Mouse (Mus musculus): Measurements from ENCODE around the gene Nlgn3. TPM values are rescaled to one million over a fixed set of nuclear protein-coding genes. Genes with fewer than 3 reads are reported as not detected.

Nlgn3 gene
- polyA plus RNA-seq (2012; rRNA removed): 0.04 and 0.06 TPM in 2 replicates

DNA sequence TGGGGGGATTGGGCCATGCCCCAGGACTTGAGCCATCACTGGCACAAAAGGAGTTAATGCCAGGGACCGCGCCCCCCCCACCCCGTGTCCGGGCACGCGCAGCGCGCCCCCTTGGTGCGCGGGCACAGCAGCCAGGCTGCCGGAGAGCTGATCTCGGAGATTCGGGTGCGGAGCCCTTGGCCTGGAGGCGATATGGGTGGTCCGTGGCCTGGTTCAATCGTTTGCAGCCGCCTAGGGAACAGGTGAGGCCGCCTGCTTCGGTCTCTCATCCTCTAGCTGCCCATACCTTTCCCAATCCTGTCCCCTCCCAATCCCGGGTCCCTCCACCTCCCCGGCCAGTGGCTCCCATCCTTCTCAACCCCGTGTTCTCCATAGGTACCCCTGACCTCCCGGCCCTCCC is at the start of gene Nlgn3:
TSS of gene Nlgn3 (plus strand) at position 114 of the 400 bp plus-strand sequence.
- H3K4me1 ChIP-seq (ENCODE audit: control insufficient read depth, insufficient read depth, insufficient read length, low read length): 0 out of 2 replicates have a peak, but pooled peaks cover 2% of the 10 kb centered on the region
- peak within 1 kb of the TSS; percentile 38 for H3K4me3 ChIP-seq (ENCODE audit: low read depth, low read length)
- TF ChIP-seq POLR2A (IDR thresholded peaks at IDR 0.05; ENCODE audit: low read depth, low read length) (no peak), CTCF (IDR thresholded peaks at IDR 0.05; ENCODE audit: extremely low read depth, insufficient read length, insufficient replicate concordance, low read depth, low read length) (no peak)
- 18% methylated on average over 11 of the region's 24 CpGs for WGBS
- H3K27me3 ChIP-seq (ENCODE audit: control insufficient read depth, insufficient read depth, low read length): no peaks in the 10 kb centered on the region
- peaks cover 12% of the 10 kb centered on the region for H3K36me3 ChIP-seq (ENCODE audit: control insufficient read depth, insufficient read depth, low read length)
- no peak within 1 kb of the TSS for H3K27ac ChIP-seq (ENCODE audit: insufficient read depth, low read depth, low read length)

DNA sequence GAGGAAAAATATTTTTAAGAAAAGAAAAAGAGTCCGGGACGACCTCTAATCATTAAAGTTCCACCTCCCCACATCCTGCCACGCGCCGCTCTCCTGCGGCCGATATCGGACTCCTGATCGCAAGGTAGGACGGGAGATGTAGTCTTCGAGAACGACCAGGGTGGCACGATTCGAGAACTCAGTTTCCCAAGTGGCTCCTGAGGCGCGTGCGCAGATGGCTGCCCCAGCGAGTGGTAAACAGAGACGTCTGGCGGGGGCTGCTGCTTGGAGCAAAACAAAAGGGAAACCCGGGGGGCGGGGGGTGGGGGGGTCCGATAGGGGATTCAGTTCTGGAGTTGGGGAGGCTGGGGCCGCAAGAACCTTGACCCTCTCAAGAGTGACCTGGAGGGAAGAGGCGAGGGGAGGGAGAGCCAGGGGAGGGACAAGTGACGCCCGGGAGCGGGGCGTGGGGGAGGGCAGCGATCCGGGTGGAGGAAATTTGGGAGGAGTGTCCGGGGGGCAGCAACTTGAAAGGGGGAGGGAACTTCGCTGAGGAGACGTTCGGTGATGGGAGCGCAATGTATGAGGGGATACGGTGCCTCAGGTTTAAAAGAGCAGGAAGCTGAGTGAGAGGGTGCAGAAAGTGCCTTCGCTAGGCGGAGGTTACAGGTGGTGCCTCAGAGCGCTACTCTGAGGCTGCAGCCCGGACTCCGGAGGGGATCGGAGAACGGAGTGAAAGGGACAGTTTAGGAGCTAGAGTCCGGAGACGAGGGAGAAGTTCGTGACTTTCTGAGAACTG is 44.8 kb upstream of the Nlgn3 start, which contains the start of gene Foxo4:
TSS of gene Foxo4 (plus strand) at position 577 of the 778 bp plus-strand sequence.
- 0 out of 2 replicates have a peak within 1 kb of the TSS, but pooled peaks have one; percentile 26 for H3K27ac ChIP-seq (ENCODE audit: insufficient read depth, low read depth, low read length)
- peaks cover 4% of the 10 kb centered on the region; the same call in 1 of the 2 replicates for H3K36me3 ChIP-seq (ENCODE audit: control insufficient read depth, insufficient read depth, low read length)
- TF ChIP-seq POLR2A (IDR thresholded peaks at IDR 0.05; ENCODE audit: low read depth, low read length) (no peak), CTCF (IDR thresholded peaks at IDR 0.05; ENCODE audit: extremely low read depth, insufficient read length, insufficient replicate concordance, low read depth, low read length) (no peak)
- no peaks in the 10 kb centered on the region for H3K27me3 ChIP-seq (ENCODE audit: control insufficient read depth, insufficient read depth, low read length)
- 0 out of 2 replicates have a peak, but pooled peaks cover 2% of the 10 kb centered on the region for H3K4me1 ChIP-seq (ENCODE audit: control insufficient read depth, insufficient read depth, insufficient read length, low read length)
- 15% methylated on average over 46 of the region's 47 CpGs for WGBS
- H3K4me3 ChIP-seq (ENCODE audit: low read depth, low read length): peak within 1 kb of the TSS; percentile 90

DNA sequence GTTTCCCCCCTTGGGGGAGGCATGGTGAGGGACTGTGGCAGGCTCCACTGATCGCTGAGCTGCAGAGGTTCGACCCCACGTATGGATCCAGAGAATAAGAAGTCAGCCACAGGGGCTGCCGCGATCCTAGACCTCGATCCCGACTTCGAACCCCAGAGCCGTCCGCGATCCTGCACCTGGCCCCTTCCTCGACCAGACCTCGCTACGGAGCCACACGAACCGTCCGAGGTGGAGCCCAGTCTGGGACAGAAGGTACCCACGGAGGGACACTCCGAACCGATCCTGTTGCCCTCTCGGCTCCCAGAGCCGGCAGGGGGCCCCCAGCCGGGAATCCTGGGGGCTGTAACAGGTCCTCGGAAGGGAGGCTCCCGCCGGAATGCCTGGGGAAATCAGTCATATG is 44.2 kb upstream of the Nlgn3 start:
- whole genome bisulfite sequencing: 18% methylated on average over 26 of the region's 26 CpGs
- 0 out of 2 replicates have a peak overlapping the region, but pooled peaks have one; percentile 26 for H3K27ac ChIP-seq (ENCODE audit: insufficient read depth, low read depth, low read length)
- H3K36me3 ChIP-seq (ENCODE audit: control insufficient read depth, insufficient read depth, low read length): peaks cover 4% of the 10 kb centered on the region; the same call in 1 of the 2 replicates
- H3K4me3 ChIP-seq (ENCODE audit: low read depth, low read length): peak overlapping the region; percentile 90
- 0 out of 2 replicates have a peak, but pooled peaks cover 2% of the 10 kb centered on the region for H3K4me1 ChIP-seq (ENCODE audit: control insufficient read depth, insufficient read depth, insufficient read length, low read length)
- no peaks in the 10 kb centered on the region for H3K27me3 ChIP-seq (ENCODE audit: control insufficient read depth, insufficient read depth, low read length)
- TF ChIP-seq POLR2A (IDR thresholded peaks at IDR 0.05; ENCODE audit: low read depth, low read length) (no peak), CTCF (IDR thresholded peaks at IDR 0.05; ENCODE audit: extremely low read depth, insufficient read length, insufficient replicate concordance, low read depth, low read length) (no peak)

DNA sequence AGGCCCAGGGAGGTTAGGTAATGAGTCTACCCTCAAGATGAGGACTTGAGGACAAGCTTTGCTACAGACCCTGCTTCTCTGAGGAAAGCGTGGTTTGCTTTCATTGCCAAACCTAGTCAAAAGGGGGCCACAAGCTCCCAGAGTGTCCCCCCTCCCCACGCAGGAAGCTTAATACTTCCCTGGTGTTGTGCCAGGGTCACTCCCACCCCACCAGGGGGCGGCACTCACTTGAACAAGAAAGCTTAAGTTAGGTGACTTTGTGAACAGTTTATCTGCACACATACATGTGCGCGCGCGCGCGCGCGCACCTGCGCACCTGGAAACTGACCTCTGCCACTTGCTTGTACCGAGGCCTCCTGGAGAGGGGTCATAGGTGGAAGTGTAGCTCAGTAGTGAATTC is 42.4 kb upstream of the Nlgn3 start:
- peaks cover 4% of the 10 kb centered on the region; the same call in 1 of the 2 replicates for H3K36me3 ChIP-seq (ENCODE audit: control insufficient read depth, insufficient read depth, low read length)
- H3K27me3 ChIP-seq (ENCODE audit: control insufficient read depth, insufficient read depth, low read length): no peaks in the 10 kb centered on the region
- no peak for TF ChIP-seq POLR2A (IDR thresholded peaks at IDR 0.05; ENCODE audit: low read depth, low read length)
- TF ChIP-seq CTCF (IDR thresholded peaks at IDR 0.05; ENCODE audit: extremely low read depth, insufficient read length, insufficient replicate concordance, low read depth, low read length): 0 out of 2 replicates have a peak, but pooled peaks have one; percentile 15
- 0 out of 2 replicates have a peak, but pooled peaks cover 2% of the 10 kb centered on the region for H3K4me1 ChIP-seq (ENCODE audit: control insufficient read depth, insufficient read depth, insufficient read length, low read length)
- WGBS: 87% methylated on average over 13 of the region's 13 CpGs
- no peak overlapping the region for H3K27ac ChIP-seq (ENCODE audit: insufficient read depth, low read depth, low read length)
- no peak overlapping the region for H3K4me3 ChIP-seq (ENCODE audit: low read depth, low read length)

DNA sequence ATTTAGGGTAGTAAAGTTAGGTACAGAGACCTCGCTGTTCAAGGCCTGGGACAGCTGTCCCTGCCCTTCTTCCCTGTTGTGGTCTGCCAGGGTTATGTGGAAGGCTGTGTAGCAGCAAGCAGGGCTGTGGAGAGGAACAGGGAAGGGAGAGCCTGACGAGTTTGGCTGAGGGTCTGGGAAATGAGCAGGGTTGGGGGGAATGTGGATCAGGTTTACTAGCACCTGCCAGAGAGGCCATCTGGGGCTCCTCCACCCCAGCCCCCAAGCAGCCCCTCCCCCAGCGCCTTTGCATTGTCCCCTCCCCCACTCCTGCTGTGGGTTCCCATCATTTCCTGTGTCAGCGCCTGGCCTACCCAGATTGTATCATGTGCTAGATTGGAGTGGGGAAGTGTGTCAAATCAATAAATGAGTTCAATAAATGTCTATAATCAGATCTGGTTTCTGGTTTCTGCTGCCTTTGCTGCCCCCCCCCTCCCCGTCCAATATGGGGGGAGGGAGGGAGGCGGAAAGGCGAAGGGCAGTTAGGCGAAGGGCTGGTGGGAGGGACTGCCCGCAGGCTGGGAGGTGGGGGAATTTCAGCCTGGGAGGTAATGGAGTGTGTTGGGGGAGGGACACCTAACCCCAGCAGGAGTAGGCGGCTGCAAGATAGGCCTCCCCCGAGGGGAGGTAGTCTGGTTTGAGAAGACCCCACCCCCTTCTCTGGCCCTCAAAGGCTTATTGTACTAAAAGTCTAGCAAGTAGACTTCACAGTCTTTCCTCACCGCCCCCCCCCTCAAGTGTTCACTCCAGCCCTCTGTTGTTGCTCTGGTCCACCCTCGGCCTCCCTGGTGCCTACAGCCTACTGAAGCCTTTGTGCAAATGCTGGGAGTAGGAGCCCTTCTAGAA is 38.3 kb upstream of the Nlgn3 start:
- 56% methylated on average over 11 of the region's 13 CpGs for WGBS
- no peak overlapping the region for H3K27ac ChIP-seq (ENCODE audit: insufficient read depth, low read depth, low read length)
- H3K4me1 ChIP-seq (ENCODE audit: control insufficient read depth, insufficient read depth, insufficient read length, low read length): 0 out of 2 replicates have a peak, but pooled peaks cover 2% of the 10 kb centered on the region
- no peaks in the 10 kb centered on the region for H3K27me3 ChIP-seq (ENCODE audit: control insufficient read depth, insufficient read depth, low read length)
- peaks cover 4% of the 10 kb centered on the region; the same call in 1 of the 2 replicates for H3K36me3 ChIP-seq (ENCODE audit: control insufficient read depth, insufficient read depth, low read length)
- TF ChIP-seq CTCF (IDR thresholded peaks at IDR 0.05; ENCODE audit: extremely low read depth, insufficient read length, insufficient replicate concordance, low read depth, low read length): no peak
- TF ChIP-seq POLR2A (IDR thresholded peaks at IDR 0.05; ENCODE audit: low read depth, low read length): no peak
- no peak overlapping the region for H3K4me3 ChIP-seq (ENCODE audit: low read depth, low read length)

DNA sequence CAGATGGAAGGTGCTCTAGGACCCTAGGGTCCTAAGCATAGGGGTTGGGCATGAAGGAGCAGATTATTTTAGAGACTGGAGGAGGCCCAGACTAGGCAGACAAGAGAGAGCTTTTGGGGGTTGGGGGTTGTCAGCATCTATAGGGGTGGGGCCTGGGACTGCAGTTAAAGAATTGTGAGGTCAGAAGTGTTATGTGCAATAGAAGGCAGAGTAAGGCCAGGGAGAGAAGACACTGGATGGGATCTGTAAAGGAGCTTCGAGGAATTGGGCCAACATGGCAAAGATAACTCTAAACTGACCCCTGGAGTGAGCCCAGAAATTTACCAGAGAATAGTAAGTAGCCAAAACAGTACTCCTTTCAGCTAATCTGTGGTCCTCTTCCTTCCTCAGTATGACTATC is 35.1 kb upstream of the Nlgn3 start, which contains the start of gene Gm614:
TSS of gene Gm614 (minus strand) at position 101 of the 400 bp plus-strand sequence.
- no peaks in the 10 kb centered on the region for H3K27me3 ChIP-seq (ENCODE audit: control insufficient read depth, insufficient read depth, low read length)
- no peaks in the 10 kb centered on the region for H3K4me1 ChIP-seq (ENCODE audit: control insufficient read depth, insufficient read depth, insufficient read length, low read length)
- H3K27ac ChIP-seq (ENCODE audit: insufficient read depth, low read depth, low read length): no peak within 1 kb of the TSS
- TF ChIP-seq CTCF (IDR thresholded peaks at IDR 0.05; ENCODE audit: extremely low read depth, insufficient read length, insufficient replicate concordance, low read depth, low read length) (no peak), POLR2A (IDR thresholded peaks at IDR 0.05; ENCODE audit: low read depth, low read length) (no peak)
- no peaks in the 10 kb centered on the region for H3K36me3 ChIP-seq (ENCODE audit: control insufficient read depth, insufficient read depth, low read length)
- H3K4me3 ChIP-seq (ENCODE audit: low read depth, low read length): no peak within 1 kb of the TSS
- 80% methylated on average over 1 of the region's 1 CpGs for WGBS
